Mouse (Mus musculus) embryonic fibroblast, embryonic 13.5 days (primary cell): ENCODE results near the gene Nudt22. TPM values are rescaled to one million over a fixed set of nuclear protein-coding genes. Genes with fewer than 3 reads are reported as not detected.

ENCODE experiments used
- H3K27ac ChIP-seq: 2 replicates; pipeline ENCODE4 v1.5.1; 2012; ENCODE audit warnings: low read length, control low read depth, inconsistent platforms; ENCODE audit not compliant: insufficient read depth
- H3K4me1 ChIP-seq: 2 replicates; pipeline ENCODE4 v1.6.1; 2011; ENCODE audit warnings: low read length; ENCODE audit not compliant: control insufficient read depth, insufficient read depth
- H3K4me3 ChIP-seq: 2 replicates; pipeline ENCODE4 v1.5.1; 2011; ENCODE audit warnings: mild to moderate bottlenecking, control low read depth, low read length; ENCODE audit not compliant: insufficient read depth
- CTCF ChIP-seq: IDR thresholded peaks from 2 replicates; pipeline ENCODE4 v1.5.1; 2011; ENCODE audit warnings: mild to moderate bottlenecking, control low read depth, low read length, moderate library complexity, borderline replicate concordance; ENCODE audit not compliant: insufficient read depth
- POLR2A ChIP-seq: IDR thresholded peaks from 2 replicates; pipeline ENCODE4 v1.6.1; 2011; ENCODE audit warnings: low read depth, mild to moderate bottlenecking, control low read depth, low read length, moderate library complexity
- polyA plus RNA-seq: library from polyadenylated mRNA; stranded (reverse); fragments of >200 nt; gene quantifications from 2 replicates; pipeline ENCODE4 v1.2.4, GENCODE M21; 2011; ENCODE audit warnings: low read depth; ENCODE audit not compliant: missing spikeins, insufficient read length

The Nudt22 gene
- polyA plus RNA-seq, 1 experiment = 11.4 TPM

DNA sequence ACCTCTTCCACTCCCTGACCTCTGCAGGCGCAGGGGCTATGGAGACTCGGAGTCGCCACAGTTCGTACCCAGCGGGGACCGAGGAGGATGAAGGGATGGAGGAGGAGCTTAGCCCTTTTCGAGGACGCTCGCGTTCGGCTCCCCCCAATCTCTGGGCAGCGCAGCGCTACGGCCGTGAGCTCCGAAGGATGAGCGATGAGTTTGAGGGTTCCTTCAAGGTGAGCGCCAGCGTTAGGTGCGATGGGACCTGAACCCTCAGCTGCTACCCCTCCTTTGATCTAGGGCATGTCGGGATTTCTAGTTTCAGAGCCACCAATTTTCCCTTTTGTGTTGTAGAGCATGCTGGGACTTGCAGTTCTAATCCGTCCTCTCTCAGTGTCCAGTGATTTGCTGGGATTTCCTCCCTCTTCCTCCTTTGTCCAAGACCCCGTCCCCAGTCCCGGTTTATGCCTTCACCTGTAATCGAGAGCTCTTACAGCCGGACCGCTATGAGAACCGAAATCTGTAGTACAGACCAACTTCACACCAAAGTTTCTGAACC is 45.2 kb downstream of the Nudt22 start:
- Histone ChIP-seq H3K4me3 (peak overlapping the region; percentile 71), H3K27ac (peak overlapping the region; percentile 94), H3K4me1 (peaks cover 7% of the 10 kb centered on the region)
- no peak for TF ChIP-seq CTCF
- peak; percentile 93 for TF ChIP-seq POLR2A

DNA sequence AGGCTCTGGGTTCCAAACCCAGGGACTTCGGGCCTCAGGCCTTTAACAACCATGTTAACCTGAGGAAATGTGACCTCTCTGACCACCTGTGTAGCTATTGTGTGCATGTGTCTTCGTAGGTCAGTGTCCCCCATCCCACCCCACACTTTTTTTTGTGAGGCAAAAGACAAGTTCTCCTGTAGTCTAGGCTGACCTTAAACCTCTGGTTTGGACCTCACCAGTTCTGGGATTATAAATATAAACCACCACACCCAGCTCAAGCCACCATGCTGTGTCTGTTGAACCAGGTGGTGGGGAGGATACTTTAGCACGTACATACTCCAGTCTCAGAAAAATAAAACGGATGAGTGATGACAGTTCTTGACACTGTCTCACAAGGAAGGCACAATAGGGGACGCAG is 46.0 kb downstream of the Nudt22 start:
- H3K4me3 ChIP-seq = peak overlapping the region; percentile 71; the same call in 1 of the 2 replicates
- no peak overlapping the region for H3K27ac ChIP-seq
- TF ChIP-seq POLR2A = no peak
- H3K4me1 ChIP-seq = peaks cover 7% of the 10 kb centered on the region

- TF ChIP-seq CTCF (no peak), POLR2A (no peak; the same call in 1 of the 2 replicates)
- Histone ChIP-seq H3K4me1 (peaks cover 7% of the 10 kb centered on the region), H3K27ac (no peak overlapping the region), H3K4me3 (no peak overlapping the region)
Observed at GRCm38 (mm10) chr19:6949532-6949931, 46.4 kb downstream of the Nudt22 start.

DNA sequence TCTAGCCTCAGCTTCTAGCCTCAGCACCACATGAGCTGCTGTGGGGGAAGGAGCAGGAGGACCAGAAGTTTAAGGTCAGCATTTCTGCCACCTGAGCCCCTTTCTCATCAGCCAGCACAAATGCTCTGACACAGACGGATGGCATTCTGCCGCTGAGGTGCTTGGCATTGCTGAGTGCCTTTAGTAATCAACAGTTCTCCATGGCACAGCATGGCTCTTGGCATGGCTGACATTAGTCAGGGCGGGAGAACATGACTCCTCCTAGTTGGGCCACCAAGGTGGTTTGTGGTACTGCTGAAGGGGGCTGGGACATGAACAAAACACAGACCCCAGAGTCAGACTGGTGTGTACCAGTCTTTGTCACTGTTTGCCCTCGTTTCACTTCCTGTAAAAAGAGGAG is 47.7 kb downstream of the Nudt22 start:
- no peak overlapping the region for H3K27ac ChIP-seq
- TF ChIP-seq POLR2A (no peak), CTCF (no peak)

GRCm38 (mm10) chr19:6947742-6948141 is 48.2 kb downstream of the Nudt22 start:
- no peak for TF ChIP-seq CTCF
- no peak for TF ChIP-seq POLR2A
- Histone ChIP-seq H3K4me3 (no peak overlapping the region), H3K4me1 (peaks cover 5% of the 10 kb centered on the region), H3K27ac (no peak overlapping the region)

More for the DNA sequence above, 47.7 kb downstream of the Nudt22 start:
- H3K4me1 ChIP-seq = peaks cover 7% of the 10 kb centered on the region
- H3K4me3 ChIP-seq = no peak overlapping the region

GRCm38 (mm10) chr19:6943709-6944108 is 52.2 kb downstream of the Nudt22 start:
- Histone ChIP-seq H3K4me3 (no peak overlapping the region), H3K27ac (no peak overlapping the region)
- TF ChIP-seq POLR2A = no peak
- no peak for TF ChIP-seq CTCF

More at GRCm38 (mm10) chr19:6943709-6944108, 52.2 kb downstream of the Nudt22 start:
- H3K4me1 ChIP-seq = peaks cover 5% of the 10 kb centered on the region; the same call in 1 of the 2 replicates

Other genes with a start within 250 kb of the Nudt22 start
- gene Rps6ka4, start 155.5 kb downstream of the Nudt22 start, polyA plus RNA-seq = 32.6 and 36.8 TPM in 2 replicates
- 0.18 TPM in 1 of 2 replicates, not detected in the other for gene Ccdc88b, start 137.9 kb downstream of the Nudt22 start, polyA plus RNA-seq
- gene Trmt112, start 86.4 kb downstream of the Nudt22 start, polyA plus RNA-seq = 61.4 and 74.9 TPM in 2 replicates
- 161 and 235 TPM in 2 replicates for gene Prdx5, start 86.0 kb downstream of the Nudt22 start, polyA plus RNA-seq
- gene Esrra, start 74.3 kb downstream of the Nudt22 start, polyA plus RNA-seq = 18.6 and 19.7 TPM in 2 replicates
- 0.57 TPM in 1 of 2 replicates, not detected in the other for gene Catsperz, start 70.7 kb downstream of the Nudt22 start, polyA plus RNA-seq
- not detected in 2 replicates for gene Kcnk4, start 61.6 kb downstream of the Nudt22 start, polyA plus RNA-seq
- gene Bad, start 54.3 kb downstream of the Nudt22 start, polyA plus RNA-seq = 31.0 and 40.3 TPM in 2 replicates
- 26.5 and 26.7 TPM in 2 replicates for gene Gpr137, start 53.6 kb downstream of the Nudt22 start, polyA plus RNA-seq
- 161 and 202 TPM in 2 replicates for gene Ppp1r14b, start 21.1 kb downstream of the Nudt22 start, polyA plus RNA-seq
- 56.2 and 69.3 TPM in 2 replicates for gene Plcb3, start 19.6 kb downstream of the Nudt22 start, polyA plus RNA-seq
- 35.9 and 37.0 TPM in 2 replicates for gene Fkbp2, start 15.6 kb downstream of the Nudt22 start, polyA plus RNA-seq
- gene Vegfb, start 8.5 kb downstream of the Nudt22 start, polyA plus RNA-seq = 24.5 and 29.6 TPM in 2 replicates
- 15.0 and 22.2 TPM in 2 replicates for gene Dnajc4, start 3.5 kb downstream of the Nudt22 start, polyA plus RNA-seq
- 4.4 and 5.1 TPM in 2 replicates for gene Trpt1, start within 50 bp of the Nudt22 start, polyA plus RNA-seq
- gene Fermt3, start 23.4 kb upstream of the Nudt22 start, polyA plus RNA-seq = 0.35 and 1.3 TPM in 2 replicates
- gene Stip1, start 43.9 kb upstream of the Nudt22 start, polyA plus RNA-seq = 192 and 195 TPM in 2 replicates
- 3.6 and 5.2 TPM in 2 replicates for gene Macrod1, start 60.7 kb upstream of the Nudt22 start, polyA plus RNA-seq
- gene Flrt1, start 109.6 kb upstream of the Nudt22 start, polyA plus RNA-seq = 5.3 and 6.4 TPM in 2 replicates
- 116 and 134 TPM in 2 replicates for gene Otub1, start 210.2 kb upstream of the Nudt22 start, polyA plus RNA-seq
- gene Cox8a, start 221.5 kb upstream of the Nudt22 start, polyA plus RNA-seq = 456 and 560 TPM in 2 replicates
- 23.4 and 24.8 TPM in 2 replicates for gene Naa40, start 245.1 kb upstream of the Nudt22 start, polyA plus RNA-seq